Mouse (Mus musculus) ES-CJ7 (cell line): ENCODE measurements around the gene Ccl8.

Experiments
- DNase-seq: peaks from one replicate; pipeline ENCODE4 v3.0.0; 2011; ENCODE audit warnings: low read depth, low spot score

Ccl8 gene

DNA sequence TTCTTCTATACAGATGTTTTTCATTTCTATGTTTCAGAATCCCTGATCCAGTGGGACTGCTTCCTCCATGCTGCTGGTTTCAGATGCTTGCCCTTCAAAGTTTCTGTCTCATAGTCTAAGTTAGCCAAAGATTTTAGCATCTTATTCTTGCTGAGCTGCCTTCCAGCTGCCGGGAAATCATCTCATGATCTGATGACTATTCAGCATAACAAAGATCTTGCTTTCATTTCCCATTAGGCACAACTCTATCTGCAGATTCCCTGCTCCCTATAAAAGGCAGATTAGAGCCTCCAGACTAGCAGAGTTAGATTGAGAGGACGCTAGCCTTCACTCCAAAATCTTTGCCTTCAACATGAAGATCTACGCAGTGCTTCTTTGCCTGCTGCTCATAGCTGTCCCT lies at the start of gene Ccl8:
TSS of gene Ccl8 (plus strand) at position 301 of the 400 bp plus-strand sequence.
- DNase-seq: no peak

DNA sequence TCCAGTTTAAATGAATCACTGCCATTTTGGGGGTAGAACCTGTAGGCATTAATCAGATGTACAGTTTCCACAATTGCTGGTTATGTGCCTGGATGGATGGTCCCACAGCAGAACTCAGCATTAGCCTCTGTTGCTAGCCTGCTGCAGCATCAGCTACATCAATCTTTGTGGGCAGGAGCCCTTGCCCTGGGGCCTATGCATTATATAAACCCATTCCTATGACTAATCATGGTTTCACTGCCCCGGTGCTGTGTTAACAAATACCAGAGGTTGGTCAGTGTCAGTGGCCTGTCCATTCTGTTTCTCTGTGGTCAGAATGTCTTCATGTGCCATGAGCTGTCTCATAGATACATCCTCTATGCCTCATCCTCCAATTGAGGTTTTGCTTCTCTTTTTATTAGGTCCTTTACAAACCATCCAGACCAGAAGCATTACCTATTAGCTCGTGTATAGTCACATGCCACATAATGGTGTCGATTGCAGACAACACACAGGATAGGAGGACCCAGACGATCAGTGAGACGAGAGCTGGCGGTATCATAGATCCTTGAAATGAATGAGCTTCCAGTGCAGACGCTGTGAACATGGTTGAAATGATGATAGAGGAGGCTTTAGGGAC lies 47.9 kb upstream of the Ccl8 start:
- DNase-seq: no peak

DNA sequence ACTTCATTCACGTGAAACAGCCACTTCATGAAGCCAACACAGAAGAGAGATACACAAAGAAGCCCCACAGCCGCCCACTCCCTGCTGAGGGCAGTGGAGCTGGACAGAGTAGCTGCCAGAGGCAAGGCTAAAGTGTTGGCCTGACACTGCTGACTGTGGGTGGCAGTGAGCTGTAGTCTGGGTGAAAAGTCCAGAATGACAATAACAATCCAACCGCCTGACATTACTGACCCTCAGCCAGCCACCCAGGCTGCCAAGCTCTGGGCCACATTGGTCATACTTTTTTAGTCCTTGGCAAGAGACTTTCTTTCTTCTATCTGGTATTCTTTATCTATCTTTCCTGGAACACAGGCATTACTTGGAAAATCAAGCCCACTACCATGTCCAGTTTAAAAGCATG lies 43.9 kb upstream of the Ccl8 start:
- DNase-seq: no peak

DNA sequence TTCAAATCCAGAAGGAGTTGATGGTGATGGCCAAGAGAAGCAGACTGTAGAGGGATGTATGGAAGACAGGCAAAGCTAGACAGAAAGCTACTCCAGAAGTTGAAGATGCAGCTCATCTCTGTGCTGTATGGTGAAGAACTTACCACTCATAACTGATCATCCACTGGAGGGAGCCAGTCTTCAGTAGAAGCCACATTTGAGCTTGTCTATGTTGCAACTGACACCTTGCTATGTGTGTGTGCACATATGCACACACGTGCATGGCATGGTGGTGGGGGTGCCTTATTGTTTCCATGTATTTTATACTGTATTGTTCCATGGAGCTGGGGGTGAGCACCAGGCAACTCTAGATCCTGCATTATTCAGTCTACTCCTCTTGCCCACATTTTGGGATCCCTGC lies 42.6 kb upstream of the Ccl8 start:
- no peak for DNase-seq

DNA sequence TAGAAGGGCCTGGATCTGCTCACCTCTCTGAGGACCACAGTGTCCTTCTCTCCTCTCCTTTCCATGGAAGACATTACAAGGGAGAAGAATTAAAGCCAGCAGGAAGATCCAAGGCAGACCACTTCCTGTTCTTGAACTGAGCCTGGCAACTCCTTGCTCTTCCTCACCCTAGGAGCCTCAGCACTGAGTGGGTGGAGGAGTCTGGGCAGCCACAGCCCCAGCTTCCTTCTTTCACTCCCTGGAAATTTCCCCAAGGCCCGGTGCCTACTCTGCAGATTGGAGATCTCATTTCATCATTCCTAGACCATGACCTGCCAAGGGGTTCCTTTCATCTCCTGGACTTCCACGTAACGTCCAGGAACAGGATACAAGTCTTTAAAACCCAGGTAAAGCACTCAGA lies 42.0 kb upstream of the Ccl8 start:
- DNase-seq: no peak

DNA sequence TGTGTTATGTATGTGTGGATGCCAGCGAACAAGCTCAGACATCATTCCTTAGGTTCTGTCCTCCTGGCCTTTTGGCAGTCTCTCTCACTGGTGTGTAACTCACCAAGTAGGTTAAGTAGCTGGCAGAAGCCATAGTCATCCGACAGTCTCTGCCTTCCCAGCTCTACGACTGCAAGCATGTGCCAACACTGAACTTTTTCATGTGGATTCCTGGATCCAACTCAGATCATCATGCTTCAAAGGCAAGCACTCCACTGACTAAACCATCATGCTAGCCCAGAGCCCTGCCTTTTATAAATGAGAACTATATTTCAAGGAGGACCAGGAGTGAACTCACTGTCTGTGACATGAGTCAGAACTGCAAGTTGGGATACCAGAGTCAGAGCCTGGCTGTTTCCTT lies 41.3 kb upstream of the Ccl8 start:
- no peak for DNase-seq

DNA sequence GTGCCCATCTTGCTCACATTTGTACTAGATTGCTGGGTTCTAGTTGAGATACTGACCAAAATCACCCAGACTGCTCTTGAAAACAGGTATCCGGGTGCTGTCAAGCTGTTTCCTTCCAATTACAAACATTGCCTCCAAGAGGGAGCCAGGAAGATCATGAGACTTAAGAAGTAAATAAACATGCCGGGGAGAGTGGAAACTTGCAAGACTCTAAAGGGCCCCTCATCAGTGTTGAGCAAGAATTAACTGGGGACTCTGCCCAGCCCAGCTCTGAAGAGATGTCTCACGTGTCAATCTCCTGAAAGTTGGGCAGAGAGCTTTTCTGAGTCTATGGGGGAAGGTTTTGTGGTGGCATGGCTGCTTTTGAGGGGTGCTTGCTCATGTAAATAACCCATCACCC lies 38.0 kb upstream of the Ccl8 start:
- DNase-seq: no peak

DNA sequence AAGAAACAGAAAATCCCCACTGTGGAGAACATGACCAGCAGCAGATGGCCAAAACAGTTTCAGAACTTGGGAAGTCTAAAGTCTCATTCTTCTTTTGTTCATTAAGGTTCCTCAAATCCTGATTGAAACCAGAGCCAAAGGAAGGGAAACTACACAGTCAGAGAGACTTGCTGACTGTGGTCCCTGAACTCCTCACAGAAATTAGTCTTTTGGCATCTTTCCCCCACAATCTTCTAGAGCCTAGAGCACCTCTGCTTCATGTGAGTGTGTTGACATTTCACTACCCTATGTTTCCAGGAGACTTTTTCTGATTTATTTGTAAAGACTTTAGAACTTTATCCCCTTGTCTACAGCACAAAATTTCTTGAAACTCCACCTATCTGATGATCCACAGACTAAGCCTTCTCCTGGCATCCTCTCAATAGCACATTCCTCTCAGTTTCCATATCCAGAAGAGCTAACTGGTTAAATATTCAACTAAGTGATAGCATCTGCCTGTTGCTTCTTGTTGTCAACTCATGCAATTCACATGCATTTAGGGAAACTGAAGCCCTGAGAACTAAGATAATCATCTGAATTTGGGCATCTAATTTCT lies 36.8 kb upstream of the Ccl8 start:
- DNase-seq: no peak

DNA sequence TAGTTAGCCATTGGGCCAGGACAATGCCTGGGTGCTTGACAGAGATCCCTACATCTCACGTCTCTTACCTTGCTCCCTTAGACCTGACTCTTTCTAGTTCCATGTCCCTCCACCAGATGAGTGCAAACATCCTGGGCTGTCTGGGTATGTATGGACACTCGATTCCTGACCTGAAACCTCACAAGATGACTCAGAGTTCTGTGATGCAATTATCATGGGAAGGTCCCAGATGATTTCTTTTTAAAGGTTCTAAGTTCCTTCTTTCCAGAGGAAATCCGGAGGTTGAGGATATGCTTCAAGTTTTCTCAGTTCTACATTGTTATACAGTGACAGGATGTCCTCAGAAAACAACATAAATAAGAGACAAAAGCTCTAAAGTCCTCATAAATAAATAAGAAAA lies 34.1 kb upstream of the Ccl8 start:
- DNase-seq: no peak

DNA sequence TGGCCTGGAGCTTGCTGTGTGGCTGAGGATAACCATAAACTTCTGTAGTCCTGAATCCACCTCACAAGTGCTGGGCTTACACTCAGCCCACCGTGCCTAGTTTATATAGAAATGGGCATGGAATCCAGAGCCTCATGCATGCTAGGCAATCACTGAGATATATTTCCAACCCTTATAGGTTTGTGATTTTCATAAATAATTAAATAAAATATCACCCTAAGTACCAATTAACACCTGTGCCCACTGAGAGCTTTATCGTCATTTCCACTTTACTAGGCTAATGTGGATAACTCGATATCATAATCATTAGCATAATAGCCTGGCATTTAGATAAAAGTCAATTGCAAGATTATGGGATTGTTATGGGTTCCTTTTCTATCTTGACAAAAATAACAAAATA lies 30.6 kb upstream of the Ccl8 start:
- no peak for DNase-seq

DNA sequence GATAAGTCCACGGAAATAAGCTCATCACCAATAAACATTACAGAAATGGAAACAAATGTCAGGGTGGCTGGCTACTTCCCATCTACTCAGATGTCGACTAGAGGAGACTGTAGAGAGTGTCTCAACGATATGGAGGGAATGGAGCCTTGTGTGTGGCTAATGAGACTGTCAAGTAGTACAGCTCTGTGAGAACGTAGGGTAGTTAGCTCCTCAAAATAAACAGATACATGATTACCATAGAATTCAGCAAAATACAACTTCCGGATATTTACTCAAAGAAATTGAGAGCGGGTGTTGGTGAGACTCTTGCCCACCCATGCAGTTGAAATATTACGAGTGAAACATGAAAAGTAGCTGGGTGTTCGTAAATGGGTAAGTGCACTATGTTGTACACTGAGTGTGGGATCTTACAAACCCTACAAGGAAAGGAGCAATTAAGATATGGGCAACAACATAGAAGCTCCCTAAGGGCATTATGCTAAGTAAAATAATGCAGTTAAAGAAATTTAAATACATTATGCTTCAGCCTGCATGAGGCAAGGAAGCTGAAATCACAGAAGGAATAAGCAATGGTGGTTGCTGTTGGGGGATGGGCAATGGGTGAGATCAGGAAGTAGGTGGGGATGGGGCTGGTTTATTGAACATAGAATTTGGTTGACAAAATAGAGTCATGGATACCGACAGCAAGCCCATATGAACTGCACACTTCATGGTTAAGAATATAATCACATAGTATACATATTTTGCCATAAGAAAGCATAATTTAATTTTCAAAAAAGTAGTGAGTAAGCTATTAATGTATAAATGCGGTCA lies 15.3 kb upstream of the Ccl8 start:
- DNase-seq: no peak

DNA sequence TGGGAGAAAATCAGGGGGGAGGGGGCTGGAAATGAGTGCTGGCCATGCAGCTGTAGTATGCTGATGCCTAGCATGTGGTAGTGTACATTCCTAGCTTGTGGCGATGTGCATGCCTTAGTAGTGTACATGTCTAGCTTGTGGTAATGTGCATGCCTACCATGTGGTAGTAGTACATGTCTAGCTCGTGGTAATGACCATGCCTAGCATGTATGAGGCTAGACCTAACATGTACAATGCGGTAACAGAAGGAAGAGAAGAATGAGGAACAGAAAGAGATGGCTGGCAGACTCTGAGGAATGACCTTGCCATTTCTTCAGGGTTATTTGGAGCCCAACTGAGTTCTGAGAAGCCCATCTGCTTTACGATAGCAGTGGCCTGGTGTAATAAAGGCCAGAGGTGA lies 13.9 kb upstream of the Ccl8 start:
- no peak for DNase-seq

DNA sequence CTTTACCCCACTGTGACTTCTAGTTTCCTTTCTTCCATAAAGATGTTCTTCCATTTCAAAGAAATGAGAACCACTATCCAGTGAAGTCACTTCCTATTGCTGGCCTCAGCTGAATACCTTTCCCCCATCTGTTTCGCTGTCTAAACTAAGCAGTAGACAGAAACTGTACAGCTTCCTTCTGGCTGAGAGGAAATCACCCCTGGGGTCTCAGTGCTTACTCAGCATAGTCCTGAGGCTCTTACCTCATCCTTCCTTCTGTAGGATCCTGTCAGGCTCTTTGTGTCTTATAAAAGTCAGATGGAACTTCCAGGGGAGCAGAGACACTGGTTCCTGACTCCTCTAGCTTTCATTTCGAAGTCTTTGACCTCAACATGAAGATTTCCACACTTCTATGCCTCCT lies 13.5 kb upstream of the Ccl8 start, which contains the start of gene Ccl12:
TSS of gene Ccl12 (plus strand) at position 317 of the 400 bp plus-strand sequence.
- DNase-seq: no peak

DNA sequence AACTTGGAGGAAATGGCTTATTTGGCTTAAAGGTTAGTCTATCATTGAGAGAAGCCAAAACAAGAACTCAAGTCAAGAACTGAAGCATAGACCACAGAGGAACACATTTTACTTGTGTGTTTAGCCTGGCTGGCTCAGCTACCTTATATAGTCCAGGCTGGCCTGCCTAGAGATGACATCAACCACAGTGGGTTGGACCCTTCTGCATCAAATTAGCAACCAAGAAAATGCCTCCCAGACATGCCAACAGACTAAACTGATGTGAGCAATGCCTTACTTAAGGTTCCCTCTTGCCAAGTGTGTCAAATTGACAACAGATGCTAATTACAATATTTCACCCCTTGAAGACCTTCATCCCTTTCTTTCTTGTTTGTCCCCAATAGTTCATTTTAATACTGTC lies 5.4 kb upstream of the Ccl8 start:
- DNase-seq: no peak

DNA sequence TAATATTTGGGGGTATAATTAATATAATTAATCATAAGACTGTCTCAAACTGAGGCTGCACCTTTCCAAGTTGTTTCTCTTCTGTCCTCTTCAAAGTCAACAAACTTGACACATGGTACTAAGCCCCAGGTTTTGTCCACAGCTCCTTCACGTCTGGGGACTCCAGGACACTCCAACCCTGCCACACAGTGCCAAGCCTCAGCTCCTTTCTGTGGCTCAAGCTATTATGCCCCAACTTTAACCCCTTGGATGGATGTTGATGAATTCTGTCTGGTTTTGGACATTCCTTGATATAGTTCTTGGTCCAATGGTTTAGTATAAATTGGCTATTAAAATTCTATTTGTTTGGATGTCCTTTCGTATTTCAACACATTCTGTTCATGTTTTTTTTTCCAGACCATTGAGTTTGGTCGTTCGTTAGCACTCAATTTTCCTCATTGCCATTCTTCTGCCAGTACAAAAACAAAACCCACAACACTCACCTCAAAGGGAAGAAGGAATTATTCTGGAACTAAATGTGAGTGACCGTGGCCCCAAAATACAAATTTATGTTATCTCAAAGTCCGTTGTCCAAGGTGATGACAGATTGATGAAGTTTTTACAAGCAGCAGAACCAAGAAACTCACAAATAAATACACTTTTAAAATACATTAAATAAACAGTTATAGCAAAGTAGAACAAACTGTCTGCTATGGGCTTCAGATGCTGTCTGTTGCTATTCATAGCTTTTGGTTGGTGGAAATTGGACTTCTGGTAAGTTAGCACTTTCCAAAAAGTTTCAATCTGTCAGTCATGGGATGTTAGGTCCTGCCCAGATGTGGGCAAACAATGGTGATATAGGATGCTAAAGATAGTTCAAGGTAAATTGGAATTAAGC lies 4.4 kb upstream of the Ccl8 start:
- DNase-seq: no peak

DNA sequence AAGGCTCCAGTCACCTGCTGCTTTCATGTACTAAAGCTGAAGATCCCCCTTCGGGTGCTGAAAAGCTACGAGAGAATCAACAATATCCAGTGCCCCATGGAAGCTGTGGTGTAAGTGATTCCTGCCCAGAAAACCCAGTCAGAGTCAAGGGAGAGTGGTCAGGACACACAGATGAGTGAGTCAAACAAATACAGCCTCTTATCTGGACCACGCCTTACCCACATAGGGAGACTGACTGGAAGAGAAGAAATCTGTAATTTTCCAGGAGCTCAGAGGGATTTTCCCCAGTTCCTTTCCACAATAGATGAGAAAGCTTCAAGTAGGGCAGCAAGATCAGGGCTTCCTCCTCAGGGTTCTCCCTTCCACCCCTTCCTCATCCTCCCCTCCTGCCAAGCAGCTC lies 1.1 kb downstream of the Ccl8 start:
- DNase-seq: no peak

DNA sequence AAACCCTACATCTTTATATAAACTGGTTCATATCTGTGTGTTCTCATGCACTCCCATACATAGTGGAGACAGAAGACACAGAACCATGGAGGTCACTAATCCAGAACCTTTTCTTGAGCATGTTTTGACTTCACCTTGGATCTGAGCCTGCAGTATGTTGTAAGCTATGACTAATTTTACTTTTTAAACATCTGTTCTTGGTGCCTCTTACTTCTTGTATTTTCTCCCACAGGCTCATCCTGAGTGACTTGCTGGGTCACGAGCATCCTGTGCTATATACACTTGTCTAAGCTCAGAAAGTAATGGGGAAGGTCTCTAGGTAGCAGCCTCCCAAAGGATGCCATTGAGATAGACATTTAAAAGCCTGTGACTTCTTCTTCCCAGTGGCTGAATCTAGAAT lies 18.0 kb downstream of the Ccl8 start:
- no peak for DNase-seq

DNA sequence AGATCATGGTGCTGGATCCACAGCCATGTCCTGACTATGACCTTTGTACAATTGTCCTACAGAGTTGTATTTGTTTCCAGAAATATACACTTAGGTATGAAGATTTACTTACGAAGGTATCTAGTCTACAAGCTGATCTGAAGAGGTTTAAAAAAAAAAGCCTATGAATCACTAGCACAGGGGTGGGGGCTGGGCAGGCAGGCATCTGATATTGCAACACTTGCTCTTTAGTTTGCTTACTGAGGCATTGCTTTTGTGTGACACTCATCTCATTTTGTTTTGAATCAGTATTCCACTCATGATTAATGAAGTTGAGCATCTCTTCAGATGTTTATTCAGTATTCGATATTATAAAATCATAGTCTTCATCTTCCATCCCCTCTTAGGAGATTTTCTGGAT lies 21.2 kb downstream of the Ccl8 start:
- no peak for DNase-seq

DNA sequence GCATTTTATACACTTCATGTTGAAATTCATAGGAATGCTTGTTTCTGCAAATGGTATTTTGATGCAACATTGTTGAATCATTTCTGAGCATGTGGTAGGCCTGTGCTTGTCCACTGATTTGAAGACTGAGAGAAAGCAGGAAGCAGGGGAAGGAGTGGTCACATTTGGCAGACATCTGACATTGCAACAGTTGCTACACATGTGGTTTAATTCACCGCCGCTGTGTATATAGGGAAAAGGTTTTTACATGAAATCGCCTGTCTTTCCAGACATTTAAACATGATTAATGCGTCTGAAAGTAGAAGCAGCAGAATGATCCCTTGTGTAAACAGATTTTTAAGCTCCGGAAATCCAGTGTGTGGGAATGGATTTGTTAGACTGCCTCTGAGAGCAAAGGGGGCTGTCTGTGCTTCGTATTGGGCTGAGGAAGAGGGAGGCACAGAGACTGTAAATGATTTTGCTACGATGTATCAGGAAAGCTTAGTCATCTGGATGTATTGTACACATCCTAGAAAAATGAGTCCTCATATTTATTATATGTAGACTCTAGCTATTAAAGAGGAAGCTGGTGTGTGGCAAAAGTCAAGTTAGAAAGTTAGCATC lies 24.6 kb downstream of the Ccl8 start:
- no peak for DNase-seq

DNA sequence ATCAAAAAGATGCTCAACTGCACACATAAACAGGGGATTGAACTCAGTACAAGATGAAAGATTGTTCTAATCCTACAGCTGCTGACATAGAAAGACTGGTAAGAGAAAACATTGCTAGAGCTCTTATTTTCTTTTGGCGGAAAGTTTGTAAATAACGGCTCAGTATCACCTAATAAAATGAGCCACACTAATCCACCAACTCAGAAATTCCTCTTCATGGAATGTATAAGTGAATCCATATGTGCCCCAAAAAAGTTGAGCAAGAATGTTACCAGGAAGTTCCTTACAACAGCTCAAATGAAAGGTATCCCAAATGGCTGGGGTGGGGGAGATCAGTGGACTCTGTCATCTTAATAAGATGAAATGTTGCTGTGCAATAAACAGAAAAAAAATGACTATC lies 44.1 kb downstream of the Ccl8 start:
- no peak for DNase-seq

DNA sequence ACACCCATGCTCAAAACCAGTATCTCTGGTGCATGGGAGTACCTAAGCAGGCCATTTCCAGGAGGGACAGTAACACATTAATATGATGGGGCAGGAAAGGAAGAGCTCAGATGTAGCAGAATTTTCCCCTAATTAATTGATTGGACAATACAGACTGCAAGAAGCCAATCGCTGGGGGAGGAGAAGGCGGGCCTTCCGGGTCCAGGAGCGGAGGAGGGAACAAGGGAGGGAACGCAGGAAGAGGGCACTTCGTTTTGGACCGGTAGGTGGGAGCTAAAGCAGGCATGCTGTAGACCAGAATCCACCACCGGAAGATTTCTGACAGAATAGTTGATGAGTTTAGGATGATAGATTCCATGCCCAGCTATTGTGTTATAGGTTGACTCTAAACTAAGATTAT lies 48.3 kb downstream of the Ccl8 start:
- DNase-seq: no peak
